Mouse (Mus musculus): ENCODE data around the gene Dse. TPM values are rescaled to one million over a fixed set of nuclear protein-coding genes. Genes with fewer than 3 reads are reported as not detected.

Gene Dse
- polyA plus RNA-seq, 1 experiment from 2014 or later: 31.4 TPM

GRCm38 (mm10) chr10:34166971-34167370 lies 40.5 kb downstream of the Dse start:
- Histone ChIP-seq H3K4me1 (replicated peaks; ENCODE audit: control insufficient read depth, insufficient read depth, low read length) (no peaks in the 10 kb centered on the region), H3K4me3 (ENCODE audit: low read length) (no peak overlapping the region), H3K9me3 (ENCODE audit: control insufficient read depth, low read length) (no peaks in the 10 kb centered on the region), H3K27me3 (ENCODE audit: control insufficient read depth, insufficient read depth, low read depth, low read length) (no peaks in the 10 kb centered on the region), H3K9ac (ENCODE audit: low read length) (no peak overlapping the region), H3K36me3 (ENCODE audit: control insufficient read depth, insufficient read depth, low read length) (no peaks in the 10 kb centered on the region), H3K27ac (ENCODE audit: low read length) (no peak overlapping the region), H3K4me2 (ENCODE audit: low read depth, low read length) (no peak overlapping the region)
- no peak for ATAC-seq (ENCODE audit: low read depth)
- 65% methylated on average over 2 of the region's 2 CpGs for WGBS

GRCm38 (mm10) chr10:34155796-34156554 lies 51.5 kb downstream of the Dse start:
- H3K4me2 ChIP-seq (ENCODE audit: low read depth, low read length): no peak overlapping the region
- no peaks in the 10 kb centered on the region for H3K9me3 ChIP-seq (ENCODE audit: control insufficient read depth, low read length)
- peaks cover 8% of the 10 kb centered on the region for H3K36me3 ChIP-seq (ENCODE audit: control insufficient read depth, insufficient read depth, low read length)
- H3K4me3 ChIP-seq (ENCODE audit: low read length): no peak overlapping the region
- no peak overlapping the region for H3K9ac ChIP-seq (ENCODE audit: low read length)
- H3K4me1 ChIP-seq (replicated peaks; ENCODE audit: control insufficient read depth, insufficient read depth, low read length): no peaks in the 10 kb centered on the region
- 80% methylated on average over 12 of the region's 12 CpGs for whole genome bisulfite sequencing
- no peak for ATAC-seq (ENCODE audit: low read depth)
- no peak overlapping the region for H3K27ac ChIP-seq (ENCODE audit: low read length)
- no peaks in the 10 kb centered on the region for H3K27me3 ChIP-seq (ENCODE audit: control insufficient read depth, insufficient read depth, low read depth, low read length)

GRCm38 (mm10) chr10:34151827-34152226 lies 55.7 kb downstream of the Dse start:
- Histone ChIP-seq H3K9me3 (ENCODE audit: control insufficient read depth, low read length) (no peaks in the 10 kb centered on the region), H3K4me3 (ENCODE audit: low read length) (no peak overlapping the region), H3K9ac (ENCODE audit: low read length) (no peak overlapping the region), H3K36me3 (ENCODE audit: control insufficient read depth, insufficient read depth, low read length) (peaks cover 7% of the 10 kb centered on the region), H3K27me3 (ENCODE audit: control insufficient read depth, insufficient read depth, low read depth, low read length) (no peaks in the 10 kb centered on the region), H3K27ac (ENCODE audit: low read length) (no peak overlapping the region), H3K4me1 (replicated peaks; ENCODE audit: control insufficient read depth, insufficient read depth, low read length) (no peaks in the 10 kb centered on the region), H3K4me2 (ENCODE audit: low read depth, low read length) (no peak overlapping the region)
- no peak for ATAC-seq (ENCODE audit: low read depth)
- 68% methylated on average over 3 of the region's 3 CpGs for WGBS

GRCm38 (mm10) chr10:34150454-34150853 lies 57.1 kb downstream of the Dse start:
- 43% methylated on average over 6 of the region's 6 CpGs for WGBS
- H3K27ac ChIP-seq (ENCODE audit: low read length): no peak overlapping the region

GRCm38 (mm10) chr10:34149772-34150171 lies 57.7 kb downstream of the Dse start:
- Histone ChIP-seq H3K9me3 (ENCODE audit: control insufficient read depth, low read length) (no peaks in the 10 kb centered on the region), H3K27me3 (ENCODE audit: control insufficient read depth, insufficient read depth, low read depth, low read length) (no peaks in the 10 kb centered on the region), H3K4me1 (replicated peaks; ENCODE audit: control insufficient read depth, insufficient read depth, low read length) (no peaks in the 10 kb centered on the region), H3K4me3 (ENCODE audit: low read length) (no peak overlapping the region), H3K9ac (ENCODE audit: low read length) (no peak overlapping the region), H3K27ac (ENCODE audit: low read length) (no peak overlapping the region), H3K36me3 (ENCODE audit: control insufficient read depth, insufficient read depth, low read length) (peaks cover 7% of the 10 kb centered on the region), H3K4me2 (ENCODE audit: low read depth, low read length) (no peak overlapping the region)
- WGBS: 74% methylated on average over 3 of the region's 3 CpGs
- no peak for ATAC-seq (ENCODE audit: low read depth)

More at GRCm38 (mm10) chr10:34150454-34150853, 57.1 kb downstream of the Dse start:
- Histone ChIP-seq H3K4me2 (ENCODE audit: low read depth, low read length) (no peak overlapping the region), H3K9ac (ENCODE audit: low read length) (no peak overlapping the region), H3K4me1 (replicated peaks; ENCODE audit: control insufficient read depth, insufficient read depth, low read length) (no peaks in the 10 kb centered on the region), H3K4me3 (ENCODE audit: low read length) (no peak overlapping the region), H3K27me3 (ENCODE audit: control insufficient read depth, insufficient read depth, low read depth, low read length) (no peaks in the 10 kb centered on the region), H3K36me3 (ENCODE audit: control insufficient read depth, insufficient read depth, low read length) (peaks cover 7% of the 10 kb centered on the region), H3K9me3 (ENCODE audit: control insufficient read depth, low read length) (no peaks in the 10 kb centered on the region)
- no peak for ATAC-seq (ENCODE audit: low read depth)

- H3K27ac ChIP-seq (ENCODE audit: low read length): no peak overlapping the region
- no peaks in the 10 kb centered on the region for H3K36me3 ChIP-seq (ENCODE audit: control insufficient read depth, insufficient read depth, low read length)
- no peaks in the 10 kb centered on the region for H3K27me3 ChIP-seq (ENCODE audit: control insufficient read depth, insufficient read depth, low read depth, low read length)
- H3K9me3 ChIP-seq (ENCODE audit: control insufficient read depth, low read length): peaks cover 2% of the 10 kb centered on the region; the same call in 1 of the 2 replicates
- WGBS: 77% methylated on average over 2 of the region's 2 CpGs
- no peak for ATAC-seq (ENCODE audit: low read depth)
- H3K4me1 ChIP-seq (replicated peaks; ENCODE audit: control insufficient read depth, insufficient read depth, low read length): no peaks in the 10 kb centered on the region
- no peak overlapping the region for H3K9ac ChIP-seq (ENCODE audit: low read length)
- H3K4me3 ChIP-seq (ENCODE audit: low read length): no peak overlapping the region
- H3K4me2 ChIP-seq (ENCODE audit: low read depth, low read length): no peak overlapping the region
These were observed 65.8 kb downstream of the Dse start for GRCm38 (mm10) chr10:34141693-34142092.

- WGBS: 60% methylated on average over 4 of the region's 4 CpGs
- H3K4me3 ChIP-seq (ENCODE audit: low read length): no peak overlapping the region
These were observed 67.7 kb downstream of the Dse start for GRCm38 (mm10) chr10:34139768-34140167.

GRCm38 (mm10) chr10:34138027-34138426 lies 69.5 kb downstream of the Dse start:
- Histone ChIP-seq H3K9me3 (ENCODE audit: control insufficient read depth, low read length) (no peaks in the 10 kb centered on the region), H3K9ac (ENCODE audit: low read length) (no peak overlapping the region), H3K27me3 (ENCODE audit: control insufficient read depth, insufficient read depth, low read depth, low read length) (no peaks in the 10 kb centered on the region), H3K4me1 (replicated peaks; ENCODE audit: control insufficient read depth, insufficient read depth, low read length) (no peaks in the 10 kb centered on the region), H3K27ac (ENCODE audit: low read length) (no peak overlapping the region), H3K4me3 (ENCODE audit: low read length) (no peak overlapping the region), H3K4me2 (ENCODE audit: low read depth, low read length) (no peak overlapping the region), H3K36me3 (ENCODE audit: control insufficient read depth, insufficient read depth, low read length) (no peaks in the 10 kb centered on the region)
- 41% methylated on average over 6 of the region's 6 CpGs for WGBS
- ATAC-seq (ENCODE audit: low read depth): no peak

More at GRCm38 (mm10) chr10:34139768-34140167, 67.7 kb downstream of the Dse start:
- no peaks in the 10 kb centered on the region for H3K4me1 ChIP-seq (replicated peaks; ENCODE audit: control insufficient read depth, insufficient read depth, low read length)
- no peak overlapping the region for H3K4me2 ChIP-seq (ENCODE audit: low read depth, low read length)
- no peak for ATAC-seq (ENCODE audit: low read depth)
- H3K27me3 ChIP-seq (ENCODE audit: control insufficient read depth, insufficient read depth, low read depth, low read length): no peaks in the 10 kb centered on the region
- H3K27ac ChIP-seq (ENCODE audit: low read length): no peak overlapping the region
- no peaks in the 10 kb centered on the region for H3K36me3 ChIP-seq (ENCODE audit: control insufficient read depth, insufficient read depth, low read length)
- H3K9ac ChIP-seq (ENCODE audit: low read length): no peak overlapping the region
- H3K9me3 ChIP-seq (ENCODE audit: control insufficient read depth, low read length): peaks cover 2% of the 10 kb centered on the region; the same call in 1 of the 2 replicates

- no peak overlapping the region for H3K9ac ChIP-seq (ENCODE audit: low read length)
- 29% methylated on average over 6 of the region's 6 CpGs for WGBS
- H3K4me1 ChIP-seq (replicated peaks; ENCODE audit: control insufficient read depth, insufficient read depth, low read length): no peaks in the 10 kb centered on the region
- no peak overlapping the region for H3K4me2 ChIP-seq (ENCODE audit: low read depth, low read length)
- no peaks in the 10 kb centered on the region for H3K9me3 ChIP-seq (ENCODE audit: control insufficient read depth, low read length)
- no peak overlapping the region for H3K4me3 ChIP-seq (ENCODE audit: low read length)
- ATAC-seq (ENCODE audit: low read depth): no peak
- no peak overlapping the region for H3K27ac ChIP-seq (ENCODE audit: low read length)
- H3K27me3 ChIP-seq (ENCODE audit: control insufficient read depth, insufficient read depth, low read depth, low read length): no peaks in the 10 kb centered on the region
- no peaks in the 10 kb centered on the region for H3K36me3 ChIP-seq (ENCODE audit: control insufficient read depth, insufficient read depth, low read length)
These were observed 71.1 kb downstream of the Dse start for GRCm38 (mm10) chr10:34136432-34136831.
